Mouse (Mus musculus) heart, adult 2 months (tissue): ENCODE measurements around the gene Xylt1. TPM values are rescaled to one million over a fixed set of nuclear protein-coding genes. Genes with fewer than 3 reads are reported as not detected.

Source experiments
- DNase-seq, 2 experiments: peaks; one replicate each; pipeline ENCODE4 v3.0.0; 2021
- H3K27ac ChIP-seq: fragments of 200-600 bp; 2 replicates; pipeline ENCODE4 v1.8.1; 2022
- H3K27me3 ChIP-seq: fragments of 200-500 bp; 2 replicates; pipeline ENCODE4 v1.6.1; 2012; ENCODE audit warnings: mild to moderate bottlenecking, low read length, inconsistent platforms, mixed read lengths; ENCODE audit not compliant: control insufficient read depth, insufficient read depth
- H3K36me3 ChIP-seq: fragments of 200-500 bp; 2 replicates; pipeline ENCODE4 v1.6.1; 2012; ENCODE audit warnings: low read length, inconsistent platforms; ENCODE audit not compliant: control insufficient read depth, insufficient read depth
- H3K4me1 ChIP-seq: fragments of 200-500 bp; 2 replicates; pipeline ENCODE4 v1.6.1; 2011; ENCODE audit warnings: low read length; ENCODE audit not compliant: control insufficient read depth, insufficient read depth
- H3K4me3 ChIP-seq: fragments of 200-600 bp; 2 replicates; pipeline ENCODE4 v1.8.1; 2022
- H3K79me2 ChIP-seq: fragments of 200-500 bp; replicated peaks from 2 replicates; pipeline ENCODE4 v1.6.1; 2012; ENCODE audit warnings: mild to moderate bottlenecking, inconsistent platforms, low read length, moderate library complexity, mixed read lengths; ENCODE audit not compliant: control insufficient read depth, insufficient read depth
- H3K9ac ChIP-seq: fragments of 200-500 bp; 2 replicates; pipeline ENCODE4 v1.6.1; 2012; ENCODE audit warnings: low read depth, mild to moderate bottlenecking, control low read depth, inconsistent platforms, low read length, mixed read lengths
- CTCF ChIP-seq: fragments of 200-600 bp; IDR thresholded peaks from 2 replicates; pipeline ENCODE4 v1.8.1; 2022; ENCODE audit warnings: antibody characterized with exemption, mild to moderate bottlenecking, moderate library complexity
- EP300 ChIP-seq: fragments of 200-500 bp; IDR thresholded peaks from 2 replicates; pipeline ENCODE4 v1.6.1; 2011; ENCODE audit warnings: low read depth, low read length, control low read depth; ENCODE audit not compliant: insufficient read depth
- POLR2A ChIP-seq: fragments of 200-500 bp; IDR thresholded peaks from 2 replicates; pipeline ENCODE4 v1.6.1; 2011; ENCODE audit warnings: mild to moderate bottlenecking, low read depth, low read length, control low read depth; ENCODE audit not compliant: insufficient read depth
- WGBS: fragments of 180-500 bp; shearing (Covaris S2); methylation state at CpG from one replicate; pipeline ENCODE4 v1.1.7; 2018; 5-methylcytosine and 5-hydroxymethylcytosine counted together
- intact Hi-C: fragments of 180-260 bp; cut with DNase I; formaldehyde crosslinking; loops from one replicate; pipeline ENCODE4 v1.15.1; 2025
- polyA plus RNA-seq: library from polyadenylated mRNA; depleted of rRNA; stranded (reverse); fragments of >200 nt; gene quantifications from 2 replicates; pipeline ENCODE4 v1.2.3, GENCODE M21; 2012
- total RNA-seq, 2 experiments: library from RNA; stranded (reverse); gene quantifications; 2 replicates each; pipeline ENCODE4 v1.2.3; 2021

The Xylt1 gene
- total and polyA plus RNA-seq, 3 experiments: 1.2 to 2.3 (median 1.4) TPM

DNA sequence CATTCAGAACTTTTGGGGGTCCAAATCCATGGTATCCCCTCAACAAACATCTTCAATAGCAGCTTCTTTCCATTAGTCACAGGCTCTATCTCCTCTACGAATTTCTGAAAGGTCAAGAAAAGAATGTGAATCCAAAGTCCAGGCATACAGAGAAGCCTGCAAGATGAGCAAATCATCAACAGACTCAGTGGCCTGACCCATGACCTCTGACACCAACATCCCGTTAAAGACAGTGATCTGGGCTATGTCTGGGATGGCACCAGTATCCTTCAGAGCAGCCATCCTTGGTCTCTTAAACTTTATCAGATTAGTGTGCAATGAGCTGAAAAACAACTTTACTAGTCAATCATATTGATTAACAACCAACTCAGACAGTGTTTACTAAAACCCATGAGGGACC, 163.3 kb downstream of the Xylt1 start:
- Histone ChIP-seq H3K4me1 (peaks cover 2% of the 10 kb centered on the region; the same call in 1 of the 2 replicates), H3K79me2 (no peaks in the 10 kb centered on the region), H3K27me3 (no peaks in the 10 kb centered on the region), H3K9ac (no peak overlapping the region), H3K4me3 (no peak overlapping the region), H3K36me3 (no peaks in the 10 kb centered on the region), H3K27ac (no peak overlapping the region)
- 62% methylated on average over 2 of the region's 2 CpGs for WGBS
- no peak for DNase-seq
- intact Hi-C loops: no loop called here
- TF ChIP-seq CTCF: no peak
- TF ChIP-seq EP300: no peak
- TF ChIP-seq POLR2A: no peak

DNA sequence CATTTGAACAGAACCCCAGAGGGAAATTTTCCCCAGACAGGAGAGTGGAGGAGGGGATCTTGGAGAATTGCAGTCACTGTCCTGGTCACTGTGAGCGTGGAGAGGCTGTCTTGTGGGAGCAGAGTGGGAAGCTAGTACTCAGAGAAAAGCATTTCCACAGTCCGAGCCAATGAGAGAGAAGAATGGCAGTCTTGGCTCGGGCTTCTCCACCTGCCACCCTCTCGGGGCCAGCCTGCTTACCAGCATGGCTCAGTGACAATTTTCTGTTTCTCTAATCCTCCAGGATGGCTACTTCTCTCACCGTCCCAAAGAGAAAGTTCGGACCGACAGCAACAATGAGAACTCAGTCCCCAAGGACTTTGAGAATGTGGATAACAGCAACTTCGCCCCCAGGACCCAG, 167.5 kb downstream of the Xylt1 start:
- TF ChIP-seq CTCF (no peak), POLR2A (no peak), EP300 (no peak)
- no peaks in the 10 kb centered on the region for H3K79me2 ChIP-seq
- intact Hi-C loops: no loop called here
- no peak overlapping the region for H3K4me3 ChIP-seq
- H3K36me3 ChIP-seq: no peaks in the 10 kb centered on the region
- 80% methylated on average over 8 of the region's 8 CpGs for WGBS
- no peaks in the 10 kb centered on the region for H3K27me3 ChIP-seq
- peaks cover under 1% of the 10 kb centered on the region; the same call in 1 of the 2 replicates for H3K4me1 ChIP-seq
- no peak overlapping the region for H3K27ac ChIP-seq
- no peak for DNase-seq
- H3K9ac ChIP-seq: no peak overlapping the region

DNA sequence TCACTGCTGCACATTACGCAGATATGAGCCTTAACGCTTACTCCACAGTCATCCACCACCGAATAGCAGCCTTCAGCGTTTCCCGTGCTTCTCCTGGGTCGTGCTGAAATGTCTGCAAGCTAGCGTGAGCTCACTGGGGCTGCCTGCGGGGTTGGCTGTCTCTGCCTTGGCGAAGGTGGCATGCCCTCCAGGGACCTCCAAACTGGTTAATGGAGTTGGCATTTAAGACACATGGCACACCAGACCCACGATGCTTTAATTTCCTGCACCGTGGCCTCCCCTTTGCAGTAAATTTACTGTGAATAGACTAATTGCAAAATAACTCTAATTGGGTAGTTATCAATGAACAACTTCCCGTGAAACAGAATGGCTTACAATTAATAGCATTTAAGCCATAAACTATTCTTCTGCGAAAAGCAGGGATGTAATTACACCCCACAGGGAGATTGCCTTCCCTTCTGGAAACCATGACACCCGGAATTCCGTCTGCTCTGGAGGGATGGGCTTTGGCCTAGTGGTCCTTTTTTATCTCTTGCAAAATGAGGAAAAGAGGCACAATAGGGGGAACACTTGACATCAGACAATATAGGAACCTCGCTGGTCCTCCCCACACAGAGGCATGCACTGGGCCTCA, 170.3 kb downstream of the Xylt1 start:
- no peak for DNase-seq
- no peak overlapping the region for H3K9ac ChIP-seq
- WGBS: 84% methylated on average over 16 of the region's 16 CpGs
- no peak overlapping the region for H3K4me3 ChIP-seq
- H3K27ac ChIP-seq: no peak overlapping the region
- no peaks in the 10 kb centered on the region for H3K79me2 ChIP-seq
- H3K4me1 ChIP-seq: peaks cover 2% of the 10 kb centered on the region; the same call in 1 of the 2 replicates
- no peak for TF ChIP-seq CTCF
- no peak for TF ChIP-seq POLR2A
- TF ChIP-seq EP300: no peak
- no peaks in the 10 kb centered on the region for H3K36me3 ChIP-seq
- intact Hi-C loops: loop anchor here (5.0 kb wide), 1 partner anchor 79 kb away; no protein-coding TSS in a partner anchor
- no peaks in the 10 kb centered on the region for H3K27me3 ChIP-seq

DNA sequence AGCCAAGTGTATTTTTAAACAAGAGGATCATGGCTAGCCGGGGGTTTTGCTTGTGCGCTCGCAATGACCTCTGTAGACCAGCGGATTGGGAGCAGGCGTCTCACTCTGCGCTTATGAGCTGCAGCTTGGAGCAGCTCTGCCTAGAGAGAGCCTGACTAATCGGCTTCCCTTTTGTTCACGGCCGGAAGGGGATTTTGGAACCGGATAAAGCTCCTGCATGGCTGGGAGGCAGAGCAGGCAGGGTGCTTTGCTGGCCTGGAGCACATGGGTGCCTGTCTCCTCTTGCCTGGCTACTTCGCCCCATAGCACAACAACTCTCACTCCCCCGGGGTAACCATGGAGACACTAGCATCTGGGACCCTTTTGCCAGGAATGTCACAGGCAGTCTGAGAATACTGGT, 172.4 kb downstream of the Xylt1 start:
- 19% methylated on average over 12 of the region's 12 CpGs for WGBS
- Histone ChIP-seq H3K79me2 (no peaks in the 10 kb centered on the region), H3K27me3 (no peaks in the 10 kb centered on the region), H3K9ac (no peak overlapping the region), H3K4me3 (no peak overlapping the region), H3K36me3 (no peaks in the 10 kb centered on the region), H3K27ac (peak overlapping the region; percentile 1; the same call in 1 of the 2 replicates), H3K4me1 (peaks cover 2% of the 10 kb centered on the region; the same call in 1 of the 2 replicates)
- TF ChIP-seq POLR2A: no peak
- intact Hi-C loops: loop anchor here (5.0 kb wide), 1 partner anchor 81 kb away; no protein-coding TSS in a partner anchor
- peak; percentile 41 to 46 for DNase-seq

DNA sequence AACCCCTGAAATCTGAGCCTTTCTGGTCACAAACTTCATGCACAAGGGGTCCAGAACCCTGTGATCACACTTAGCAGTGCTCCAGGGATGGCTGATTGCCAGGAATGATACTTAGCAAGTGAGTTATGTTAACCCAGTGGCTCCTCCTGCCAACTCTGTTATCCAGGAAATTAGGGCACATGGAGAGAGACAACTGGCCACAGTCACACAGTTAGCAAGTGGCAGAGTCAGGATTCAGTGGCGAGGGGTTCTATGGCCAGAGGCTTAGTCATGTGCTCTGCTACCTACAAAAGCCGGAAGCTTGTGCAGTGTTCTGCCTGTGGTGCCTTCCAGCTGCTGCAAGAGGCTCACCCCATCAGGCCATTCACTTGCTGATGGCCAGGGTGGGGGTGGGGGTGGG, 175.0 kb downstream of the Xylt1 start:
- Histone ChIP-seq H3K4me3 (no peak overlapping the region), H3K9ac (no peak overlapping the region), H3K27ac (no peak overlapping the region), H3K36me3 (no peaks in the 10 kb centered on the region), H3K79me2 (no peaks in the 10 kb centered on the region), H3K27me3 (no peaks in the 10 kb centered on the region), H3K4me1 (peaks cover 2% of the 10 kb centered on the region; the same call in 1 of the 2 replicates)
- intact Hi-C loops: no loop called here
- no peak for TF ChIP-seq CTCF
- no peak for TF ChIP-seq EP300
- TF ChIP-seq POLR2A: no peak
- DNase-seq: no peak
- WGBS: 43% methylated on average over 2 of the region's 2 CpGs

DNA sequence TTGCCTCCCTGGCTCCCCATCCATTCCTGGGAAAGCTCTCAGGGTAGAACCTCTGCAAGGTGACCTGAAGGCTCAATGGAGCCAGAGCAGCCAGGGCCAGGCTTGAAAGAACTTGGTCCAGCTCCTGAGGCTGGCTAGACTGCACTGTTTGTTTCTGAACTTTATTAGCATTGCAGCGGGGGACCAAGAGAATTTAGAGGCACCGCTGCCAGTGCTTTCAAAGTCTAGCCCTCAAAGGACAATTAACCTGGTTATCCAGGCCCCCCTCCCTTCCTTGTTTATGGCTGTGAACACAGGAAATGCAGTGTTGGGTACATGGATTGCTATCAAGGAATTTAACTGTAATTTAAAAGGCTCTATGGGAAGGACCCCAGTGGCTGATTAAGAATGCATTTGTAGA, 177.4 kb downstream of the Xylt1 start:
- no peaks in the 10 kb centered on the region for H3K27me3 ChIP-seq
- H3K36me3 ChIP-seq: no peaks in the 10 kb centered on the region
- no peak overlapping the region for H3K27ac ChIP-seq
- 93% methylated on average over 2 of the region's 2 CpGs for WGBS
- intact Hi-C loops: no loop called here
- H3K9ac ChIP-seq: no peak overlapping the region
- no peaks in the 10 kb centered on the region for H3K79me2 ChIP-seq
- H3K4me1 ChIP-seq: peaks cover 2% of the 10 kb centered on the region; the same call in 1 of the 2 replicates
- no peak overlapping the region for H3K4me3 ChIP-seq
- no peak for DNase-seq
- TF ChIP-seq CTCF (no peak), POLR2A (no peak), EP300 (no peak)
